Mouse (Mus musculus) CD4-positive helper T cell, adult 2 months (primary cell): Measurements from ENCODE around the gene Arhgap17.

ENCODE experiments used
- DNase-seq: peaks from one replicate; pipeline ENCODE4 v3.0.0-alpha.2; 2012; ENCODE audit warnings: low read depth, missing footprints, low spot score

The Arhgap17 gene

GRCm38 (mm10) chr7:123287903-123288302 is 81.8 kb downstream of the Arhgap17 start:
- DNase-seq, result no peak

- no peak for DNase-seq
These were observed 83.8 kb downstream of the Arhgap17 start for GRCm38 (mm10) chr7:123285896-123286295.

DNA sequence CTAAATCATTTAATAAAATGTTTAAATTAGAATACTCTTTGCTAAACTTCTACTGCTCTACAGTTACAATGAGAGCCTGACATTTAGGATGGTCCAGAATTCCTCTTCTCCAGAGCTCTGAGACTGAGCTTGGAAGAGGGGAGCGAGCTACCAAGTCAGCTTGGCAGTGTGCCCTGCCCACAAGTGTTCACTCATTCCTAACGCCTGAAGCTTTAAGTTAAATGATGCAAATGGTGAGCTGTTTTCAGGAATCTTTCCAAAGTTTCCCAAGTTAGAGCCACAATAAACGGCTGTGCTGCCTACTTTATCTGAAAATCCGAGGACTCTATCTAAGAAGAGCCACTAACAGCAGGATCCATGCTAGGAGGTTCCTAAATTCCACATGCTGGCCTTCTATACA is 85.9 kb downstream of the Arhgap17 start:
- DNase-seq, result no peak

DNA sequence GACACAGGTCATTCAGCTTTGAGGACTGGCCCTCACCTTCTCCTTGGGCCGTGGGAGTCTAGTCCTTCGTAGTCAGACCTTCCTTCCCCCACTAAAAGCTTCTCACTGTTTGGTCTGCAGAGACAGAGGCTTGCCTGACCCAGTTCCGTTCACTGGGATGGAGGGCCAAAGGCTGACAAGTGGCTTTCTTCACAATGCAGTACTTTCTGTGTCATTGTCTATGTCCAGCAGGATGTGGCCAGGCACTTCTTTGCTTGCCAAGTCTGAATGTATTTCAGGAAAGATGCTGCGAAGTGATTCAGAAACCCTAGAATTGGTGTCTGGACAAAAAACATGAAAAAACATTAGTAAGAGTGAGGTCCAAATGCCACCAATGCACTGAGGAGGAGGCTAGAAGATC is 89.9 kb downstream of the Arhgap17 start:
- no peak for DNase-seq

DNA sequence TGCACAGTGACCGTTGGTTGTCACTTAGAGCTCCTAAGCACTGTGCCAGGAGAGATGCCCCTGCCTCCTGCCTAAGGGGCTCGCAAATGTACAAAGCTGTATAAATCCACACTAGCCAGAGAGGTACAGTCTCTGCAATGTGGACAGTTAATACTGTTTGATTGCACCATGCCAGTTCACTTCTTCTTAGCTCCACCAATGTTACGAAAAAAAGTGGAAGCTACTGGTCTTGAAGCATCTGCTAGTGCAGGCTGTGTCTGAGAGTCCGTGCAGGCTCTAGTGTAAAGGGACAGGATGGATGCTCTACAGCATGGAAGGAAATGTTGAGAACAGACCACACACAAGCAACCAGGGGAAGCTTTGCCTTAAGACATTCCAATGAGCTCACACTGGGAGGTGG is 93.1 kb downstream of the Arhgap17 start:
- DNase-seq, result no peak

GRCm38 (mm10) chr7:123273056-123273455 is 96.7 kb downstream of the Arhgap17 start:
- DNase-seq, result peak; percentile 35

- DNase-seq, result no peak
These were observed 111.6 kb downstream of the Arhgap17 start for GRCm38 (mm10) chr7:123258103-123258502.

- DNase-seq, result no peak
These were observed 115.3 kb downstream of the Arhgap17 start for GRCm38 (mm10) chr7:123254196-123254970.

- DNase-seq, result no peak
These were observed 116.3 kb downstream of the Arhgap17 start for GRCm38 (mm10) chr7:123253396-123253795.

GRCm38 (mm10) chr7:123251343-123251742 is 118.4 kb downstream of the Arhgap17 start:
- no peak for DNase-seq

DNA sequence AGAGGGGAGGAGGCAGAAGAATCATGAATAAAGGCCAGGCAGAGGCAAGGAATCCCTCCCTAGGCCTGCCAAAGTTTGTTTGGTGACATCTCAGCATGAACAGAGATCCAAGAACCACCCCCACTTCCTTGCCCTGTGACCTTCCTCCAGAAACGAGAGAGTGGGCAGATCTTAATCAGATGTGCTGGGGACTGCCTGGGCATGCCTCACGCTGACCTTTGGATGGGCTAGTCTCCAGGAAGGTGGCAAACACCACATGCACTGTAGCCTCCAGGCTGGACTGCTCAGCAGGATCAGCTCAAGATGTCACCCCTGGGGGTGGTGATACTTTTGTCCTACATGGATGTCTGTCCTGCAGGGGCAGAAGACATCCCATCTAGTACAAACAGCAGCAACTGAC is 121.5 kb downstream of the Arhgap17 start:
- no peak for DNase-seq

- no peak for DNase-seq
These were observed 123.1 kb downstream of the Arhgap17 start for GRCm38 (mm10) chr7:123246504-123247084.

DNA sequence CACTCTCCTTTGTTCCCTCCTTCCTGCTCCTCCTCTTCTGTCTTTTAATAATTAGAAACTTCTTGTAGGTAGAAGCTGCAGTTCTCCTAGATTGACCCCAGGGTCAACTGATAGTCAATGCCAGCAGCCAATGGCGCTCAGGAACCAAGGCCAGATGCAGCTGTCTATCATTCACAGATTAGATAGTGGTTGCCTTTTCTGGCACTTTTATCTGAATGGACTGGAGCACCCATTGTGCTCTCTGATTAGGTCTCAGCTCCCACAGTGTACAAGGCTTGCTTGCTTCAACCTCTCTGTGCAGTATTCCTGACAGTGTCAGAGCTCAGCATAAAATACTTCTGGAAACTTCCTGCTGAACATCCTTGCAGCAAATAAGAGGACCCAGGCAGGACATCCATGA is 124.9 kb downstream of the Arhgap17 start:
- DNase-seq, result no peak

- no peak for DNase-seq
These were observed 127.5 kb downstream of the Arhgap17 start for GRCm38 (mm10) chr7:123242241-123242640.

GRCm38 (mm10) chr7:123240064-123240463 is 129.7 kb downstream of the Arhgap17 start:
- peak; percentile 7 for DNase-seq

GRCm38 (mm10) chr7:123238621-123239020 is 131.1 kb downstream of the Arhgap17 start:
- DNase-seq, result no peak

DNA sequence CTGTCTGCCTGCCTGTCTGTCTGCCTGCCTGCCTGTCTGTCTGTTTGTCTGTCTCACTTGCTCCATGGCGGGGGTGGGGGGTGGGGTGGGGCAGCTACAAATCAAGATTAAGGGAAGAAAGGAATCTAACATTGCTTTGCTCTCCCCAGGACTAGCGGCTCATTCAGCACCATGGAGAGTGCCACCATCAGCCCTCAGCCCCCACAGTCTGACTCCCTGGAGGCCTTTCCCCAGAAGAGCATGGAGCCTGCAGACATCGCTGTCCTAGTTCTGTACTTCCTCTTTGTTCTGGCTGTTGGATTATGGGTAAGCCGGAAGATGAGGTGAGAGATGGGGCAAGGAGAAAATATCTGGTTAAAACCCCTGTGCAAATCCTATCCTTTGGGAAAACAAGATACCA is 134.3 kb downstream of the Arhgap17 start:
- no peak for DNase-seq
